Comparison of ENCODE assay signal across 20 mouse cellular contexts in the genomic region with DNA sequence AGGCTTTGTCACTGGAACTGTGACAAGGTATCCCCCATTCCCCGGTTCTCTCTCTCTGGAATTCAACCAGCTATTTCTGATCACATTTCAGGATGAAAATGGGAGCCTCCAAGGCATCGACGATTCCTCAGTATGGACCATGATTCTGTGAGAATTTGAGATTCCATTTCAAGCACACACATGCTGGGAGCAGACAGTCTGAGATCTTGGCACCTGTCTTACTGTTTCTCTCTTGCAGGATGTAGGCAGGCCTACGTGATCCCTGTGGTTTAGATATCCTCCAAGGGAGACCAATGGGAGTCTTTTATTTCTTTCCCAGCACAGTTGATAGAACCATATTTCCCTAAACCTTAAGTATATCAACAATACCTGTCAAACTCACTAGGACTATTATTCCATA.
DNase-seq lines count a peak whose midpoint lies in the region; ATAC-seq lines count a peak whose summit lies in the region.
"Had no signal": no experiment of that assay in that cellular context is flagged by ENCODE, and none has a peak within 500 bp of the region (broad histone marks: within the 10 kb centered on the region; RNA-seq: fewer than 3 reads in every experiment).

No protein-coding gene starts in this region.

- peak; percentile 67; the same call in 1 of the 2 replicates for ATAC-seq in cerebellum, adult (ENCODE audit: insufficient number of reproducible peaks, low FRiP score, low TSS enrichment)
- ATAC-seq: activated CD4-positive, CD25-positive, alpha-beta regulatory T cell, adult 4 months; forebrain, embryonic 13.5 days; forebrain, embryonic 16.5 days; hindbrain, postnatal 0 days; inflammation-experienced regulatory T-cells, adult 6 months; intestine, embryonic 16.5 days had no signal

- DNase-seq in cerebellum, adult 11-12 months, result no peak
- DNase-seq in cerebellum, adult 9-10 months, result peak; percentile 68
- DNase-seq in cerebellum, postnatal 4 days (ENCODE audit: low spot score in 2 of 2), result no peak
- peak; percentile 30 to 42 for DNase-seq in cerebellum, postnatal 25 days
- DNase-seq in adrenal gland, postnatal 25 days, result no peak
- DNase-seq: adrenal gland, postnatal 10 days; gastrocnemius, postnatal 10 days; gastrocnemius, postnatal 36 days; heart, adult 2 months; heart, postnatal 14 days; heart, postnatal 4 days; kidney, adult 18-20 months; kidney, adult 9 months had no signal

Comparison
In these comparisons a context has a peak if more than half of its experiments do, and no peak if none do; other contexts are left out.
1. DNase-seq: peak in cerebellum, adult 9-10 months (single experiment) and cerebellum, postnatal 25 days (2 of 2); none in cerebellum, adult 11-12 months (single experiment), cerebellum, postnatal 4 days (0 of 2) and adrenal gland, postnatal 25 days (single experiment).